Mouse (Mus musculus): Measurements from ENCODE around the gene Myof. TPM values are rescaled to one million over a fixed set of nuclear protein-coding genes. Genes with fewer than 3 reads are reported as not detected.

Gene Myof
- polyA plus RNA-seq, 1 experiment = 24.2 TPM

DNA sequence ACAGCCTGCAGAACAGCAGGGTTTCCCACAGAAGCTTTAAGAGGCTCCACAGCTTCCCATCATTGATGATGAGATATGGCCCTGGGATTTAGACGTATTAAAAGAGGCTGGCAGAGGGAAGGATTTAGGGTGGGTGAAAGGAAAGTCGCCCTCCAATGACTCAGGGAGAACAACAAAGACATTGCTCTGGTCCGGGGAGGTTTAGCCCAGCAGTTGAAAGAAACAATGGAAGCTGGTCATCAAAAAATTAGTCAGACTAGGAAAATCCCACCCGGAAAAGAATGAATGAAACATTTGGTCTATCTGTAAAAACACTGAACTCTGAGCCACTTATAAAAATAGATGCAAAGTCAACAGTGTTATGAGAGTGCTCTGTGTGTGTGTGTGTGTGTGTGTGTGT, 19.8 kb downstream of the Myof start:
- TF ChIP-seq CTCF (conservative IDR thresholded peaks at IDR 0.05; ENCODE audit: insufficient read depth, insufficient read length, low read depth, low read length) = no peak
- no peak for TF ChIP-seq POLR2A (IDR thresholded peaks at IDR 0.05; ENCODE audit: low read depth, low read length)
- H3K4me1 ChIP-seq (ENCODE audit: control insufficient read depth, insufficient read depth, low read length) = peaks cover 44% of the 10 kb centered on the region
- H3K27ac ChIP-seq (ENCODE audit: insufficient read depth, low read depth, low read length) = peak overlapping the region; percentile 39; the same call in 1 of the 2 replicates
- H3K27me3 ChIP-seq (replicated peaks; ENCODE audit: control insufficient read depth, insufficient read depth, low read length) = no peaks in the 10 kb centered on the region
- no peak overlapping the region for H3K4me3 ChIP-seq (ENCODE audit: insufficient read depth, low read depth, low read length)
- no peak for DNase-seq
- no peaks in the 10 kb centered on the region for H3K36me3 ChIP-seq (ENCODE audit: control insufficient read depth, insufficient read depth, low read length)
- 63% methylated on average over 4 of the region's 4 CpGs for WGBS

DNA sequence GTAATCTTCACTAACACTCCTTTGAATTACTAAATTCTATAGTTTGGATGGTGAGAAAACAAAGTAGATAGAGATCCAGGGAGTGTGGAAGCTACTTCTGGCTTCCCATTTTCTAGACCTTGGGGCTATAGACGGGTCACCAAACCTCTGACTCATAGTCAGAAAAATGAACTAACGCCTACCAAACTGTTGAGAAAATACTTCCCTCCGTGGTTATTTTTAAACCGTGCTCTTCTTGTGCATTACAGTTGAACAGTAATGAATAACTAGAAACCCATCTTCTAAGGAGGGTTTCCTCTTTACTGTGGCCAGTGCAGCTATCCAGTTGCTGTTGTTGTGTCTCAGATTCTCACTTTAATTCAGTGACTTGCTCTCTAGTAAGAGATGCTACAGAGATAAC, 20.7 kb downstream of the Myof start:
- no peaks in the 10 kb centered on the region for H3K36me3 ChIP-seq (ENCODE audit: control insufficient read depth, insufficient read depth, low read length)
- no peak overlapping the region for H3K4me3 ChIP-seq (ENCODE audit: insufficient read depth, low read depth, low read length)
- WGBS = 12% methylated on average over 4 of the region's 4 CpGs
- H3K4me1 ChIP-seq (ENCODE audit: control insufficient read depth, insufficient read depth, low read length) = peaks cover 37% of the 10 kb centered on the region
- no peak for DNase-seq
- no peak for TF ChIP-seq CTCF (conservative IDR thresholded peaks at IDR 0.05; ENCODE audit: insufficient read depth, insufficient read length, low read depth, low read length)
- TF ChIP-seq POLR2A (IDR thresholded peaks at IDR 0.05; ENCODE audit: low read depth, low read length) = no peak
- H3K27me3 ChIP-seq (replicated peaks; ENCODE audit: control insufficient read depth, insufficient read depth, low read length) = no peaks in the 10 kb centered on the region
- H3K27ac ChIP-seq (ENCODE audit: insufficient read depth, low read depth, low read length) = peak overlapping the region; percentile 39

DNA sequence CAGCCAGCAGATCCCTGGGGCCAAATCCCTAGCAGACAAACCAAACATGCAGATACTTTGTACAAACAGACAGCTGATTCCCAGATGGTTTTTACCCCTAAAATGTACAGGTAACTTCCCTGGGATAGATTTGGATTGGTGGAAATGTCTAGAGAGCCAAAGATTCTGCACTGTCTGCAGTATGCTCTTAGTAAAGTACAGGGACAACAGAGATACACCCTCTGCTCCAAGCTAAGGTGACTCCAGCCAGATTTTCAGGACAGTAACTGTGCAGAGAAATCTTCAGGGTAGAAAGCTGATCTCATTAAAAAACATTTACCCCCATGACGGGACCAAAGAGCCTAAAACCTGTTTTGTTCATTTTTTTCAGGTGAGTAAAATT, 27.5 kb downstream of the Myof start:
- DNase-seq = no peak
- Histone ChIP-seq H3K4me1 (ENCODE audit: control insufficient read depth, insufficient read depth, low read length) (peaks cover 13% of the 10 kb centered on the region; the same call in 1 of the 2 replicates), H3K27me3 (replicated peaks; ENCODE audit: control insufficient read depth, insufficient read depth, low read length) (no peaks in the 10 kb centered on the region), H3K27ac (ENCODE audit: insufficient read depth, low read depth, low read length) (peak overlapping the region; percentile 59; the same call in 1 of the 2 replicates), H3K4me3 (ENCODE audit: insufficient read depth, low read depth, low read length) (no peak overlapping the region), H3K36me3 (ENCODE audit: control insufficient read depth, insufficient read depth, low read length) (no peaks in the 10 kb centered on the region)
- no peak for TF ChIP-seq CTCF (conservative IDR thresholded peaks at IDR 0.05; ENCODE audit: insufficient read depth, insufficient read length, low read depth, low read length)
- TF ChIP-seq POLR2A (IDR thresholded peaks at IDR 0.05; ENCODE audit: low read depth, low read length) = no peak
- WGBS = 56% methylated on average over 1 of the region's 1 CpGs

DNA sequence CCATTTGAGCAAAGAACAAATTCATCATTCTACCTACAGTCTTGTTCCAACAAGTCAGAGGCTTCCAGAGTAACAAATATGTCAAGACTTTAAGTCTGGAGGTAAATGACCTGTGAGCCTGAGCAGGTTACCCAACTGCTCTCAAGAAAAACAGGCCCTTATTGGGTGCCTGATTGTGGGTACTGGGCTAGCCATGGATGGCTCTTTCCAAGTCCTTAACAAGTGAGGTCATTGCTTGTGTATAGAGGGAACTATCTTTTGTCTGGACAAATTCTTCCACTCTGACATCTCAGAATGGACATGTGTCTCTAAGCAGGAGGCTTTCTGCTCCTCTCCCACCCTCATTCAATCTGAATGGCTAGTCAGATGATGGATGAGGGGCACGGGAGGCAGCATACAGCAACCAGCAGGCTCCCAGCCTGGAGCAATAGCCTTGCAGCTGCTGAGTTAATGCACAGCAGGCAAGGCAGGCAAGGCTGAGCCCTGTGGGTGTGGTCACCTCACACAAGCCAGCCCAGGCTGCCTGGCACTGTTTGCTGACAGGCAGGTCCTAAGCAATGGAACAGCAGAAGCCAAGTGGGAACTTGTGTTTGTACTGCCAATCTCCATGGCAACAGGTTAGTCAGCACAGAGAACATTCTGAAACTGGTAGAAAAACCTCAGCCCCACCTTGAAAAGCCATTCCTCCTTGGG, 28.1 kb downstream of the Myof start:
- Histone ChIP-seq H3K27me3 (replicated peaks; ENCODE audit: control insufficient read depth, insufficient read depth, low read length) (no peaks in the 10 kb centered on the region), H3K27ac (ENCODE audit: insufficient read depth, low read depth, low read length) (peak overlapping the region; percentile 59; the same call in 1 of the 2 replicates), H3K4me3 (ENCODE audit: insufficient read depth, low read depth, low read length) (no peak overlapping the region), H3K36me3 (ENCODE audit: control insufficient read depth, insufficient read depth, low read length) (no peaks in the 10 kb centered on the region), H3K4me1 (ENCODE audit: control insufficient read depth, insufficient read depth, low read length) (peaks cover 13% of the 10 kb centered on the region; the same call in 1 of the 2 replicates)
- TF ChIP-seq POLR2A (IDR thresholded peaks at IDR 0.05; ENCODE audit: low read depth, low read length) (no peak), CTCF (conservative IDR thresholded peaks at IDR 0.05; ENCODE audit: insufficient read depth, insufficient read length, low read depth, low read length) (no peak)
- DNase-seq = peak; percentile 88
- 8% methylated on average over 1 of the region's 1 CpGs for WGBS

DNA sequence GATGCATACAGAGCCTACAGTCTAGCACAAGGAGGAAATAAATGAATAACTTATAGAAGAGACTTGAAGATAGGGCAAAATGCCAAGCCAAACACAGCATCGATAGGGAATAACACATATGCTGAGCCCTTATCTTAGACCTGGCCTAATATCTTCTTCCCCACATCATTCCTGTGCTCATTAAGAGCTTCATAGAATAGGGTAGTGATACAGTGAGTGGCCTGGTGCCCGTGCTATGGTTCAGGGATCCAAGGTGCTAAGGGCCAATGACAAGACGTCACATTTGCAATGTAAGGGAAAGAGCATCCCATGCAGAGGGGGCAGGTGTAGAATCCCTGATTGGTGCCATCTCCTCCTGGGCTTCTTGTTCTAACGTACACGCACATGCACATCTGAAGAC, 28.9 kb downstream of the Myof start:
- no peak overlapping the region for H3K4me3 ChIP-seq (ENCODE audit: insufficient read depth, low read depth, low read length)
- no peaks in the 10 kb centered on the region for H3K36me3 ChIP-seq (ENCODE audit: control insufficient read depth, insufficient read depth, low read length)
- no peak for TF ChIP-seq CTCF (conservative IDR thresholded peaks at IDR 0.05; ENCODE audit: insufficient read depth, insufficient read length, low read depth, low read length)
- no peak for TF ChIP-seq POLR2A (IDR thresholded peaks at IDR 0.05; ENCODE audit: low read depth, low read length)
- H3K27ac ChIP-seq (ENCODE audit: insufficient read depth, low read depth, low read length) = no peak overlapping the region
- H3K27me3 ChIP-seq (replicated peaks; ENCODE audit: control insufficient read depth, insufficient read depth, low read length) = no peaks in the 10 kb centered on the region
- DNase-seq = no peak
- 83% methylated on average over 5 of the region's 5 CpGs for WGBS
- H3K4me1 ChIP-seq (ENCODE audit: control insufficient read depth, insufficient read depth, low read length) = peaks cover 13% of the 10 kb centered on the region; the same call in 1 of the 2 replicates

DNA sequence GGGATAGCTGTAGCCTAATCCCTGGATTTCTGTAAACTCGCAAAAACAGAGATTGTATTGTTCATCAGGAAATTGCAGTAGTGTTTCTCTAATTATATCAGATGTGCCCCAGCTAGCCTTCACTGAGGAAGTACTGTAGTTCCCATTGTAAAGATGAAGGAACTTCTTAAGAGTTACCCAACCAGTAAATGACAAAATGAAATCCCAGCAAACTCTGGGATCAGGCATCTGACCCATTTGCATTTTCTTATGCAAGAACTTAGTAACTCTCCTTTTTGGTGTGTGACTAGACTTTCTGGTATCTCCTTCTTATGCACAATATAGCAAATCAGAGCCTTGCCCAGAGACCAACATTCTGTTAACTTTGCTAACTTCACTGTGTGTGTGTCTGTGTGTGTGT, 32.0 kb downstream of the Myof start:
- TF ChIP-seq CTCF (conservative IDR thresholded peaks at IDR 0.05; ENCODE audit: insufficient read depth, insufficient read length, low read depth, low read length) (no peak), POLR2A (IDR thresholded peaks at IDR 0.05; ENCODE audit: low read depth, low read length) (no peak)
- Histone ChIP-seq H3K36me3 (ENCODE audit: control insufficient read depth, insufficient read depth, low read length) (no peaks in the 10 kb centered on the region), H3K4me3 (ENCODE audit: insufficient read depth, low read depth, low read length) (no peak overlapping the region), H3K27ac (ENCODE audit: insufficient read depth, low read depth, low read length) (no peak overlapping the region), H3K27me3 (replicated peaks; ENCODE audit: control insufficient read depth, insufficient read depth, low read length) (no peaks in the 10 kb centered on the region), H3K4me1 (ENCODE audit: control insufficient read depth, insufficient read depth, low read length) (peaks cover 9% of the 10 kb centered on the region; the same call in 1 of the 2 replicates)
- 72% methylated on average over 1 of the region's 1 CpGs for WGBS
- DNase-seq = no peak

DNA sequence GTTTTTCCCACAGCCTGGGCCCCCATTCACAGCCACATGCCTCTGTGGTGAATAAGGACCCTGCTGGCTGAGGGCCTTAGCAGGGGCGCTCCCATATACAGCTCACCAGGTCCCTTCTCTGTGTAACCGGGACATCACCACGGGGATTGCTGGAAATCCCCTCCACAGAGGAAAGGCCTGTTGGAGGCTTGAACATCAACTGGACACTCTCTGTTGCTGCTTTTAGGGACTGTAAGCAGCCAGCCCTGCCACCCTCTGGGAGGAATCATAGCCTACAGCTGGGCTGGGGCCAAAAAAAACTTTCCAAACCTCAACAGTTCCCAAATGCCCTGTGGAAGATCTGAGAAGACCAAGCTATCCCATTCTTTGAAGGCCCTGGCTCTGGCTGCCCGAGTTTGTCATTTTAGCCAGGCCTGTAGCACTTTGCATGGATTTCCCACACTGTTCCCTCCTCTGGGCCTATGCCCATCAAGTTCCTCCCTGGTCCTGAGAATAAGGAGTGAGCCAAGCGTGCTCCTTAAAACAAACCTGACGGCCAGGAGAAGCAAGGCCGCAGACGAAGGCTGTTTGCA, 38.5 kb downstream of the Myof start:
- no peaks in the 10 kb centered on the region for H3K36me3 ChIP-seq (ENCODE audit: control insufficient read depth, insufficient read depth, low read length)
- DNase-seq = peak; percentile 33
- 76% methylated on average over 8 of the region's 8 CpGs for WGBS
- TF ChIP-seq CTCF (conservative IDR thresholded peaks at IDR 0.05; ENCODE audit: insufficient read depth, insufficient read length, low read depth, low read length) (no peak), POLR2A (IDR thresholded peaks at IDR 0.05; ENCODE audit: low read depth, low read length) (no peak)
- H3K4me3 ChIP-seq (ENCODE audit: insufficient read depth, low read depth, low read length) = no peak overlapping the region
- 0 out of 2 replicates have a peak overlapping the region, but pooled peaks have one; percentile 9 for H3K27ac ChIP-seq (ENCODE audit: insufficient read depth, low read depth, low read length)
- no peaks in the 10 kb centered on the region for H3K4me1 ChIP-seq (ENCODE audit: control insufficient read depth, insufficient read depth, low read length)
- no peaks in the 10 kb centered on the region for H3K27me3 ChIP-seq (replicated peaks; ENCODE audit: control insufficient read depth, insufficient read depth, low read length)

All from kidney, adult 2 months (tissue).